Mouse (Mus musculus) adrenal gland, adult 2 months (tissue): ENCODE data around the gene Rnf114. TPM values are rescaled to one million over a fixed set of nuclear protein-coding genes. Genes with fewer than 3 reads are reported as not detected.
A peak's percentile ranks its signal among the peaks of the same experiment; 100 is the strongest.

ENCODE experiments used
- DNase-seq: peaks from one replicate; pipeline ENCODE4 v3.0.0; 2021
- long read RNA-seq: library from polyadenylated mRNA; stranded (forward); transcript quantifications from one replicate; pipeline ENCODE4 v2.0.0, GENCODE M21; 2021
- polyA plus RNA-seq: library from polyadenylated mRNA; depleted of rRNA; stranded (reverse); fragments of >200 nt; gene quantifications from 2 replicates; pipeline ENCODE4 v1.2.3, GENCODE M21; 2012; rRNA removed
- total RNA-seq, 2 experiments: library from RNA; stranded (reverse); gene quantifications; 2 replicates each; pipeline ENCODE4 v1.2.3; 2021

The Rnf114 gene
- total RNA-seq (10 to 100 TPM; 75.2 to 78.4 TPM), polyA plus RNA-seq (64.2 and 70.8 TPM in 2 replicates)
- long read RNA-seq, transcript Rnf114-201 (6 exons, 2,502 nt) = major isoform, 102 of 118 reads
- long read RNA-seq, partial matches to known transcripts = 8 of 118 reads
- long read RNA-seq, other reads (novel, unspliced or antisense) = 7 of 118 reads

- peak; percentile 71 for DNase-seq
Measured at GRCm38 (mm10) chr2:167491757-167492708, at the start of gene Rnf114. Gene Rnf114, plus strand, starts transcription at chr2:167492645.

GRCm38 (mm10) chr2:167443411-167444193, 48.8 kb upstream of the Rnf114 start:
- no peak for DNase-seq

DNA sequence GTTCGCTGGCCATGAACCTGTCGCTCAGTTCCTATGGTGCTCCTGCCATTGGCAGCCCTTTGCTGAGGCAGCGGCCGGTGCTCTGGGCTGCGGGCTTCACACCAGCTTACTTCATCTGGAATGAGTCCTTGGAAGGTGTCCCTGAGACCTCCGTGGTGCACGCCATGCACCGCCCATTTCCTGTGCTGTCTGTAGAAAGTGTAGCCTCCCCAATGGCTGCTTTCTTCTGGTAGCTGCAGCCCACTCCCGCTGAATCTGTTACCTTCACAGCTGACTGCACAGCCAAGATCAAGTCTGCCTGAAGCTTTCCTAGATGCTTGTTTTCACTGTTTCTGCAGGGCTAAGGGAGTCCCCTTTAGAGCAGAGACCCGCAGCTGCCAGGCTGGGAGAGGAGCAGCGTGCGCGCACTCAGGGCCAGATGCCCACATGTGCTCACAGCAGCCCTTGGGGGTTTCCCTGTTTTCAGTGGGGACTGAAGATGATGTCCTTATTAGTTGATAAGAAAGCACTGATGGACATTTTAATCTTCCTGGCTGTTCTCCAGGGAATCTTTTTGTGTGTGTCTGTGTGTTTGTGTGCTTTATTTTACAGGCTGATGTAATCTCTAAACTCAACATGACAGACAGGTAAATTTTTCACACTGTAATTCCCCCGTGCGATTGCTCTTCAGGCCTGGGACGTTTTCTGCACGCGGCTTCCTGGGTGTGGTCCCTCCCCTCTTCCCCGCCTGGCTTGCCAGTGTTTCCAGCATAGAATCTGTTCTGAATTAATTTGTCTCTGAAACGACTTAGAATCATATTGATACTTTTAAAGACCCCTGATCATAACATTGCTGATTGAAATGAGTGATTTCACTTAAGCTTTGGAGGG, 46.3 kb upstream of the Rnf114 start:
- peak; percentile 74 for DNase-seq

DNA sequence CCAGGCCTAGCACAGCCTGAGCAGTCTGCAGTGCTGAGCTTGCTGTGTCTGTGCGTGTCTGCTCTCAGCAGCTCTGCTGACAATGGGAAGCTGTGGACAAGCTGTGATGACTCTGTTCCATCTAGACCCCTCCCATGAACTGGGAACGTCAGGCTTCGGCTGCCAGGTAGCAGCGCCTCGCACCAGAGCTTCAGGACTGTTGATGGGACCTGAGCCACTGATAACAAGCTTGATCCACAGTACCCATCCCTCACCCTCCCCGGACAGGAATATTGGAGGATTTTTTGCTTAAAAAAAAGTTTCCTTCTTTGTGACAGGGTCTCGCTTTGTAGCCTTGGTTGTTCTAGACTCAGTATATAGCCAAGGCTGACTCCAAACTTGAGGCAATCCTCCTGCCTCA, 45.2 kb upstream of the Rnf114 start:
- DNase-seq = no peak

DNA sequence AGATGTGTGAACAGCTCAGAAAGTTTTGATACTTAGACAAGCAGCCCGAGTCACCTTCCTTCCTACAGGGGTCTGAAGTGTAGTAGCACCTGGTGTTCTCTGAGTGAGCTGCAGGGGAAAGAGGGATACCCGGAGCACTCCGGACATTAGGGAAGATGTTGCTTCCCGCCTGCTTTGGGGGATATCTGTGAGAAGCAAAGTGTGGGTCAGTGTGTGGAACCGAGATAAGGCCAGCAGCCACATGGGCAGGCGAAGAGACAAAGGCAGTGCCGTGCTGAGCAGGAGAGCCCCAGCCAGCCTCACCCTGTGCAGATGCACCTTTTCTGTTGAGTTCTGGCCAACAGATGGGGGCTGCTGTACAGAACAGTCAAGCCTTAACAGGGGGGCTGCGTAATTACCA, 44.8 kb upstream of the Rnf114 start:
- no peak for DNase-seq

DNA sequence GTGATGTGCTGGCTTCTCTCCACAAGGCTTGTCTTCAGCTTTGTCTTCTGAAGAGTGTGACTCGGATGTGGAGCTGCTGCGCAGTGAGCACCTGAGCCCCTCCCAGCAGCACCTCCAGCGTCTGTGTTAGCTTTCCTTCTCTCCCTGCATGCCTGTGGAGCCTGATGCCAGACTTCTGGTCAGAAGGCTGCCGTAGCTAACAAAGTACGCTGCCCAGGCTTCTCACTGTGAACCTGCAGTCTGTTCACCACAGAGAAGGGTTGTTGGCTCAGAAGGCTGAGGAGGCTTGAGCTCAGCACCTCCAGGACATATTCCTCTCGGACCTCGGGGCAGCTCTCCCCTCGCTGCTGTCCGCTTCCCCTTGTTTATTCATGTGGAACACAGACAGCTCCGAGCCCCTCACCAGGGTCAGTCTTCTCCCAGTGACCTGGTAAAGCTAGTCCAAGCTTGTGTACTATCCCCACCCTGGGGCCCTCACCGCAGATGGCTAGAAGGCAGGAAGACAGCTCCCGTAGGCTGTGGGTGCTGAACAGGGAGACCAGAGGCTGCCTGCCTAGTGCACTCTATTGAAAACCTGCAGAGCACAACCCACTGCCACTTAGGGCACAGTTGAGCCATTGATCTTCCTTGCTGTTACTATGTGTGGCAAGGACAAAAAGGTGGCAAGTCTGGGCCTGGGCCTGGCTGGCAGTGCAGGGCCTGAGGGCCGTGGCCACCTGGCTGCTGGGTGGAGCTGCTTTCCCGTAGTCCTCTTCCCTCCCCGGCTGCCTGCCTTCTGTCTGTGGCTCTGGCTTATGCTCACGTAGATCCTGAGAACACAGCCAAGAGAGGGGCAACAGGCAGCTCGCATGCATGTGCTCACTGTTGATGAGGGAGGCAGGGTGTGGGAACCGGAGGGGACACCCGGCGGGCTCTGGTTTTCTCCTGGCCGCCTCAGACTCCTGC, 42.8 kb upstream of the Rnf114 start:
- DNase-seq = no peak

DNA sequence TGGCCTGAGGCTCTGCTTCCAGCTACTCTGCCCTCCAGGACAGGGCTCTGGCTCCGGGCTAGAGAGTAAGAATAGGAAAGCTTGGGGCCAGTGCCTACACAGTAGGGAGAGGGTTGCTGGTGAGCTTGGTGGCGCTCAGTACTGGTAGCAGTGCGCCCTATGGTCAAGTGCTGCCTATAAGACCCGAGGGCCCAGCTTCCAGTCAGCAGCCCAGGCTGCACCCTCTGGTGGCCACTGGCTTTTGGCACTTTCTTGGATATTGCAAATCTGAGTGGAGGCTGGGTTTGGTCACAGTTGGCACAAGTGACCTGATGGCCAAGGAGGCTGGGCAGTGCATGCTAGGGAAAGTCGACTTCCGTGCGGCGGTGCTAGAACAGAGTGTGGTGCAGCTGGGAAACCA, 41.8 kb upstream of the Rnf114 start:
- no peak for DNase-seq

DNA sequence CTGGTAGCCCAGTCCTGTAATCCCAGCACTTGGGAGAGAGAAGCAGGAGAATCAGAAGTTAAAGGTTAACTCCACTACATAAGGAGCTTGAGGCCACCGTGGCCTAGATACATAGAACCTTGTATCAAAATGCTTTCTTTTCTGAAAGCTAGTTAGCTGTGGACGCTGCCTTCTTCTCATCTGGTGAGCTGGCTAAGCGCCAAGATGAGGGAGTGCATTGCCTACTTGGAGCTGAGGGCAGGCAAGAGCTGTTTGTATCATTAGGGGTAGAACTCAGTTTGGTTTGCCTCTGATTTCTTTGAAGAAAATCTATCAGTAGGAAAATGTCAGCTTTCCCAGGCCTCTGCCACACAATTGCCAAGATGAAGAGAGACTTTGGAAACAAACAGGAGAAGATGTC, 38.6 kb upstream of the Rnf114 start:
- no peak for DNase-seq

GRCm38 (mm10) chr2:167456361-167457020, 36.0 kb upstream of the Rnf114 start:
- DNase-seq = no peak

GRCm38 (mm10) chr2:167457213-167457612, 35.2 kb upstream of the Rnf114 start:
- DNase-seq = no peak

DNA sequence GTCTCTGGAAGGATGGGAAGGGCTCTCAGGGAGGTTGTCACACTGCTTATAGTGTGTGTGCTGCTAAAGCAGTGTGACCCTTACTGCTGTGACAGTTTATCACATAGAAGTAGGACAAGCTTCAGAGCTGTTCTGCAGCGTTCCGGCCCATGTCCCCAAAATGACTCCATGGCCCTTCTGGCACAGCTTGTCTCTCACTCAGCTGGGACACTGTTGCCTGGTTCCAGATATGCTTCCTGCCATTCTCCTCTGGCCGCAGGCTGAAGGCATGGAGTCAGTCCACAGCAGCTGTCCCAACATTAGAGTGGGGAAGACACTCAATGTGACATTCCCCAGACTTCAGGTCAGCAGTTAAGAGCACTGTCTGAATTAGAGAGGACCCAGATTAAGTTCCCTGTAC, 33.9 kb upstream of the Rnf114 start:
- no peak for DNase-seq

DNA sequence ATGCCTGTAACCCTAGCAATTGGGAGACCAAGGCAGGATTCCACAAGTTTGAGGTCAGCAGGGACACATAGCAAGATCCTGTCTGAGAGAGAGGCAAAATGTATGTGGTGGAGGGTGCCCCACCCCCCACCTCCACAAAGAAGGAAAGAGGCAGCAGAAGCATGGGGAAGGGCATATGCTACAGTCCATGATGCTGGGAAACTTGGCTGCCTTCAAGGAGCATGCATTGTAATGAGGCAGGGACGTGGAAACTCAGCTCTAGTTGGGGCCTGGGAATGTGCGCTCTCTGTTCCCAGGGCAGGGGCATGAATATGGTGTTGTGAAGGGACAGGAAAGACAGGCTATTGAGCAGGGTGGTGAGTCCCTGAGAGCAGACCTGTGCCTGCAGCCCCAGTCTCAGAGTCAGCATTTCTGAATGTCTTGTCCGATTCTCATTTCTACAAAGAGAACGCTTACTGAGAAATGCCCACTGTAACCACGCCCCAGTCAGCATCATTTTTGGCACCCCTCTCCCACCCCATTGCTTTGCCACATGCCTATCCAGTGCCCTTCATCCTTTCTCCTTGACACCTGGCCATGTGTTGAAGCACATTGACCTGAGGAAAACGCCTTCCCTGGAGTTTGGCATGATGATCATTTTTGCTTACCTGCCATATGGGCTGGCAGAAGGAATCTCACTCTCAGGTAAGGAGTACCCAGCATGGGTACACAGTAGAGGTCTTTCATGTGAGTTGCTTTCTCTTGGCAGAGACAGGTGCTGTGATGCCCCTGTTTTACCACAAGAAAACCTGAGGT, 33.2 kb upstream of the Rnf114 start:
- no peak for DNase-seq

DNA sequence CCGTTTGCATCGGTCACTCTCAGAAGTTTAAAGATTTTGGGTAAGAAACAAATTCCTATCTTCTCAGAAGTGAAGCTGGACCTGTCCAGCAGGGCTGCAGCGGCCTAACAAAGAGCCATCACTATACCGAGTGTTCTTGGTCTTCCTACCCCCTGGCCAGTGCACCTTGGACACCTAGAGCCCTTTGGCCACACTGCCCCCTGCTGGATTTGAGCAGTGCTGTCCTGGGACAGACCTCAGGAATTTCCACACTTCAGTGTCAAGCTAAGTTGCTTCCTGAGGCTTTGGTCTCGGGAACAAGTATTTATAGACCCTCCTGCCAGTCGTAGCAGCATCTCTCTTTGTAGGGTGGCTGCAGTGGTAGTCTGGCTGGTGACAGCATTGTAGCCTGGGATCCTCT, 29.5 kb upstream of the Rnf114 start:
- DNase-seq = peak; percentile 76

GRCm38 (mm10) chr2:167463802-167464201, 28.6 kb upstream of the Rnf114 start:
- DNase-seq = no peak

- DNase-seq = no peak
Measured at GRCm38 (mm10) chr2:167465951-167466350, 26.5 kb upstream of the Rnf114 start.

DNA sequence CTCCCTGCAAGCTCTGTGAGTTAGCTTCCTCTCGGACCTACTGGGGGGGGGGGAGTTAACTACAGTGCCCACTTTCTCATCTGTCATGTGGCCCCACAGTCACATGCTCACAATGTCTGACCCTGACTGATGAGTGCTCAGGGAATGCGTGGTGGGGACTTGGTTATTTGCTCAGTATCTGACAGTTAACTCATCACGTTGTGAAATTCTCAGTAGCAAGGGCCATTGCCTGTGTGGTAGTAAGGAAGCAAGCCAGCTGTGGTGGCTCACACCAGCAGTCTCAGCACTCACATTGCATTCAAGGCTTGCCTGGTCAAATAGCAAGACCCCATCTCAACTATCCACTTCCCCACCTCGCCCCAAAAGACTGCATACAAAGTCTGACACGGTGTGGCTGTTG, 25.2 kb upstream of the Rnf114 start:
- DNase-seq = no peak

- DNase-seq = no peak
Measured at GRCm38 (mm10) chr2:167468444-167468843, 24.0 kb upstream of the Rnf114 start.

DNA sequence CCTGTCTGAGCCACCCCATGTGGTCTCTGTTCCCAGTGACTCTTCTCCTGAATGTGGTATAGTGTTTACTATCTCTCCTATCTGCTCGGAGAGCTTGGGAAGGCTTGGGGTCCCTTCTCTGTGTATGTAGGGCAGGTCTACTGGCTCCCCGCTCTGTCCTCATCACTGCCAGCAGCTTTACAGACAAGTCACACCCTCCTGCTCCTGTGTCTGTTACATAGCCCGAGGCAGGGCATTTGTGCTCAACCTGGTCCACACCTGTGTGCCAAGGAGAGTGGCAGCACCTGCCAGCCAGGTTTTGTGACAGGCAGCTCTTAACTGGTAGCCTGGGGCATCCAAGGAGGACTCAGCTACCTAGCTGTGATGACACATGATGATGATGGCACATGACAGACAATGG, 21.8 kb upstream of the Rnf114 start:
- DNase-seq = no peak

GRCm38 (mm10) chr2:167471585-167471984, 20.9 kb upstream of the Rnf114 start:
- DNase-seq = no peak
